Mouse (Mus musculus) testis, adult 2 months (tissue): Measurements from ENCODE around the gene Arcn1.
A peak's percentile ranks its signal among the peaks of the same experiment; 100 is the strongest.

Source experiments
- CTCF ChIP-seq: fragments of 200-500 bp; IDR thresholded peaks from 2 replicates; pipeline ENCODE4 v1.5.1; 2012; ENCODE audit warnings: low read depth, mild to moderate bottlenecking, inconsistent platforms, low read length, moderate library complexity; ENCODE audit not compliant: control insufficient read depth, insufficient read depth, insufficient replicate concordance
- POLR2A ChIP-seq: fragments of 200-500 bp; IDR thresholded peaks from 2 replicates; pipeline ENCODE4 v1.6.1; 2012; ENCODE audit warnings: low read depth, mild to moderate bottlenecking, inconsistent platforms, low read length, moderate library complexity; ENCODE audit not compliant: control insufficient read depth

GRCm38 (mm10) chr9:44734524-44735494 lies 32.8 kb downstream of the Arcn1 start, which contains the start of gene Phldb1:
- peak; percentile 29; the same call in 1 of the 2 replicates for TF ChIP-seq POLR2A
- TF ChIP-seq CTCF = 0 out of 2 replicates have a peak, but pooled peaks have one; percentile 3
